Mouse (Mus musculus): ENCODE measurements at regions not wholly inside any gene's neighbourhood (a gene's known extent, or its start where the extent isn't known, plus 50 kb on each side); places are given as distances from the start of the nearest gene placed in this dataset.

GRCm38 (mm10) chr14:105369637-105370435 lies 111.5 kb downstream of the Ndfip2 start:
- TF ChIP-seq POLR2A (IDR thresholded peaks at IDR 0.05; ENCODE audit: low read depth, low read length), result no peak
- no peak for TF ChIP-seq CTCF (IDR thresholded peaks at IDR 0.05; ENCODE audit: borderline replicate concordance, insufficient read depth, low read length)

Measured in embryonic fibroblast, embryonic 13.5 days (primary cell).